Mouse (Mus musculus): ENCODE results near the gene Maz. TPM values are rescaled to one million over a fixed set of nuclear protein-coding genes. Genes with fewer than 3 reads are reported as not detected.

The Maz gene
- total RNA-seq, 2 experiments from 2014 or later: 106 to 113 TPM

GRCm38 (mm10) chr7:127009307-127010085, 17.3 kb downstream of the Maz start:
- intact Hi-C loops (cut with DNase I): no loop called here
- no peak for DNase-seq

GRCm38 (mm10) chr7:127008239-127009019, 18.4 kb downstream of the Maz start:
- DNase-seq: peak; percentile 86
- intact Hi-C loops (cut with DNase I): no loop called here

- intact Hi-C loops (cut with DNase I): no loop called here
- no peak for DNase-seq
These were observed 19.4 kb downstream of the Maz start for GRCm38 (mm10) chr7:127007313-127008024.

- intact Hi-C loops (cut with DNase I): no loop called here
- DNase-seq: no peak
These were observed 22.5 kb downstream of the Maz start for GRCm38 (mm10) chr7:127004122-127004875.

GRCm38 (mm10) chr7:127003620-127004019, 23.2 kb downstream of the Maz start:
- intact Hi-C loops (cut with DNase I): no loop called here
- DNase-seq: no peak

- DNase-seq: no peak
- intact Hi-C loops (cut with DNase I): no loop called here
These were observed 27.3 kb downstream of the Maz start for GRCm38 (mm10) chr7:126999568-126999967.

- DNase-seq: no peak
- intact Hi-C loops (cut with DNase I): no loop called here
These were observed 30.4 kb downstream of the Maz start for GRCm38 (mm10) chr7:126996449-126996848.

GRCm38 (mm10) chr7:126988816-126989215, 38.0 kb downstream of the Maz start:
- DNase-seq: no peak
- intact Hi-C loops (cut with DNase I): no loop called here

GRCm38 (mm10) chr7:126986319-126986718, 40.5 kb downstream of the Maz start:
- peak; percentile 62 to 68 for DNase-seq
- intact Hi-C loops (cut with DNase I): loop anchor here (2.0 kb wide), 1 partner anchor 118 kb away; no protein-coding TSS in a partner anchor

- intact Hi-C loops (cut with DNase I): no loop called here
- no peak for DNase-seq
These were observed 42.0 kb downstream of the Maz start for GRCm38 (mm10) chr7:126984667-126985444.

GRCm38 (mm10) chr7:126983113-126983512, 43.7 kb downstream of the Maz start:
- no peak for DNase-seq
- intact Hi-C loops (cut with DNase I): no loop called here

- intact Hi-C loops (cut with DNase I): no loop called here
- no peak for DNase-seq
These were observed 44.8 kb downstream of the Maz start for GRCm38 (mm10) chr7:126982054-126982453.

GRCm38 (mm10) chr7:126981601-126982000, 45.2 kb downstream of the Maz start:
- intact Hi-C loops (cut with DNase I): no loop called here
- no peak for DNase-seq

GRCm38 (mm10) chr7:126978841-126979240, 48.0 kb downstream of the Maz start:
- intact Hi-C loops (cut with DNase I): no loop called here
- DNase-seq: no peak

GRCm38 (mm10) chr7:126976878-126977459, 49.9 kb downstream of the Maz start:
- peak in 1 of 2 experiments; percentile 13 for DNase-seq
- intact Hi-C loops (cut with DNase I): no loop called here

GRCm38 (mm10) chr7:126975950-126976866, 50.6 kb downstream of the Maz start, which contains the start of gene Cdiptos:
TSS of gene Cdiptos (minus strand) at chr7:126976098.
- peak; percentile 97 to 99 for DNase-seq
- intact Hi-C loops (cut with DNase I): loop anchor here (2.0 kb wide), 2 partner anchors 25 to 41 kb away; partner anchors contain the start of genes Pagr1a, Pagr1b and Sez6l2

- DNase-seq: no peak
- intact Hi-C loops (cut with DNase I): loop anchor here (2.0 kb wide), 2 partner anchors 25 to 41 kb away; partner anchors contain the start of genes Pagr1a, Pagr1b and Sez6l2
These were observed 51.1 kb downstream of the Maz start, which contains the start of gene Cdipt for GRCm38 (mm10) chr7:126975893-126975949. TSS of gene Cdipt (plus strand) at chr7:126975914.

- DNase-seq: no peak
- intact Hi-C loops (cut with DNase I): loop anchor here (2.0 kb wide), 2 partner anchors 25 to 41 kb away; partner anchors contain the start of genes Pagr1a, Pagr1b and Sez6l2
These were observed 51.3 kb downstream of the Maz start for GRCm38 (mm10) chr7:126975493-126975892.

Data from heart, postnatal 10 days (tissue).